Mouse (Mus musculus) olfactory bulb, adult 2 months (tissue): ENCODE data around the gene Hs6st2.

Source experiments
- CTCF ChIP-seq: fragments of 200-500 bp; IDR thresholded peaks from 2 replicates; pipeline ENCODE4 v1.5.1; 2012; ENCODE audit warnings: low read depth, mild to moderate bottlenecking, low read length, moderate library complexity; ENCODE audit not compliant: insufficient read depth
- POLR2A ChIP-seq: fragments of 200-500 bp; IDR thresholded peaks from 2 replicates; pipeline ENCODE4 v1.6.1; 2012; ENCODE audit warnings: mild to moderate bottlenecking, low read depth, low read length, moderate library complexity; ENCODE audit not compliant: insufficient read depth

DNA sequence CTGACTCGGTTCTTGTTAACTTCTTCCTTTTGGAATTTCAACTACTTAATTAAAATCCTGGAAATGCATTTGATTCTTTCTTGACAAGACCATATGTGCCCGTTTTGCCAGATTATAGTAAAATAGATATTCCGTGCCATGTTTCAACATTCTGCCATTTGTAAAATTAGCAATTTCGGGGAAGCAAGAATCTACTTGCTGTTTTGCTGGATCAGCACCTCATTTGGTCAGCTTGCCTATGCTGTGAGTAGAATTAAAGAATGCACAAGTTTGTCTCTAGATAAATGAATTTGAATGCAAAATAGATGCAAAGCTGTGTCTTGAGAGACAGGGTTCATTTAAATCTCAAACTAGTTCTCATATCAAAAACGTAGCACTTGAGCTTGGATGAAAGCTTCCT, 142.0 kb downstream of the Hs6st2 start:
- no peak for TF ChIP-seq CTCF
- TF ChIP-seq POLR2A: no peak
